Mouse (Mus musculus) limb, embryonic 14.5 days (tissue): ENCODE results near the gene Gjc1. TPM values are rescaled to one million over a fixed set of nuclear protein-coding genes. Genes with fewer than 3 reads are reported as not detected.

ENCODE experiments used
- ATAC-seq: fragments of 200-750 bp; cut with Nextera tagmentation; 2 replicates; pipeline ENCODE4 v1.8.0; 2017; ENCODE audit warnings: low read depth, moderate number of reproducible peaks, moderate TSS enrichment; ENCODE audit not compliant: low FRiP score
- DNase-seq: peaks from one replicate; pipeline ENCODE4 v3.0.0-alpha.2; 2015; ENCODE audit warnings: low spot score
- H3K27ac ChIP-seq: fragments of 300-500 bp; sonication (generic); replicated peaks from 2 replicates; pipeline ENCODE4 v1.5.1; 2014; ENCODE audit warnings: low read depth, mild to moderate bottlenecking, low read length, moderate library complexity, mixed read lengths
- H3K27me3 ChIP-seq: fragments of 300-500 bp; sonication (generic); 2 replicates; pipeline ENCODE4 v1.6.1; 2014; ENCODE audit warnings: low read length, mixed read lengths; ENCODE audit not compliant: control insufficient read depth, insufficient read depth
- H3K36me3 ChIP-seq: fragments of 300-500 bp; sonication (generic); 2 replicates; pipeline ENCODE4 v1.6.1; 2014; ENCODE audit warnings: mild to moderate bottlenecking, low read length, moderate library complexity, mixed read lengths; ENCODE audit not compliant: control insufficient read depth, insufficient read depth
- H3K4me1 ChIP-seq: fragments of 300-500 bp; sonication (generic); 2 replicates; pipeline ENCODE4 v1.6.1; 2014; ENCODE audit warnings: antibody characterized with exemption, low read length, mixed read lengths; ENCODE audit not compliant: control insufficient read depth, insufficient read depth
- H3K4me2 ChIP-seq: fragments of 300-500 bp; sonication (generic); replicated peaks from 2 replicates; pipeline ENCODE4 v1.6.1; 2014; ENCODE audit warnings: low read depth, mild to moderate bottlenecking, low read length, moderate library complexity; ENCODE audit not compliant: severe bottlenecking
- H3K4me3 ChIP-seq: fragments of 300-500 bp; sonication (generic); replicated peaks from 2 replicates; pipeline ENCODE4 v1.5.1; 2014; ENCODE audit warnings: low read length
- H3K9ac ChIP-seq: fragments of 300-500 bp; sonication (generic); 2 replicates; pipeline ENCODE4 v1.6.1; 2014; ENCODE audit warnings: mild to moderate bottlenecking, low read depth, low read length, moderate library complexity; ENCODE audit not compliant: severe bottlenecking
- H3K9me3 ChIP-seq: fragments of 300-500 bp; sonication (generic); 2 replicates; pipeline ENCODE4 v1.6.1; 2016; ENCODE audit warnings: low read length; ENCODE audit not compliant: control insufficient read depth
- POLR2A ChIP-seq: fragments of 200-500 bp; IDR thresholded peaks from 2 replicates; pipeline ENCODE4 v1.8.0; 2012; ENCODE audit warnings: inconsistent platforms, mild to moderate bottlenecking, moderate library complexity, borderline replicate concordance; ENCODE audit not compliant: insufficient read depth, insufficient read length; ENCODE audit errors: extremely low read depth
- WGBS: fragments of 180-500 bp; shearing (Covaris S2); extraction: QIAGEN DNeasy Blood & Tissue Kit; methylation state at CpG from one replicate; pipeline ENCODE4 v1.1.7; 2014; 5-methylcytosine and 5-hydroxymethylcytosine counted together
- polyA plus RNA-seq, 2 experiments: library from polyadenylated mRNA; depleted of rRNA in 1 of 2; stranded (reverse) in 1 of 2; unstranded in 1 of 2; fragments of >200 nt; fragmentation: Nextera tagmentation in 1 of 2; extraction: Ambion mirVana in 1 of 2; gene quantifications; 2 replicates each; pipeline versions ENCODE4 v1.2.1 to v1.2.3; 2012 to 2014

Gene Gjc1
- polyA plus RNA-seq, 2 experiments = 59.6 to 80.0 TPM

DNA sequence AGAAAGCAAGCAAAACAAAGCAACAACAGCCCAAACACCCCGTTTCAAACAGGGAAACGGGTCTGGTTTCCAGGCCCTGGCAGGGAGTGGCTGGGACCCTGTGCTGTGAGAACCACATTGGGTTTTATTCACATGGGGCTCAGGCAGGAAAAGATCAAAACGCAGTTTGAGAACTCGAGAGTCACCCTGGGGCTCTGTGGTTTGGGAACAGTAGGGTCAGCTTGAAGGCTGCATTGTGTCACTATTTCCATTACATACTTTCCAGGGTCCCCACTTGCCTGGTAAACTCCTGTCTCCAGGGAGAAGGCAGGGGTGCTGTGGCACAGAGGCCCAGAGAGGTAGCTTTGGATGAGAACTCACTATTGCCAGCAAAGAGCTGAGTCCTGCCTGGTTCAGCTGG lies 7.6 kb upstream of the Gjc1 start:
- DNase-seq = no peak
- WGBS = 41% methylated on average over 4 of the region's 4 CpGs
- Histone ChIP-seq H3K4me3 (no peak overlapping the region), H3K27ac (no peak overlapping the region), H3K27me3 (no peaks in the 10 kb centered on the region), H3K36me3 (no peaks in the 10 kb centered on the region), H3K4me2 (no peak overlapping the region), H3K4me1 (no peaks in the 10 kb centered on the region), H3K9ac (no peak overlapping the region), H3K9me3 (no peaks in the 10 kb centered on the region)
- TF ChIP-seq POLR2A = no peak
- no peak for ATAC-seq

- Histone ChIP-seq H3K27me3 (no peaks in the 10 kb centered on the region), H3K36me3 (no peaks in the 10 kb centered on the region), H3K4me3 (no peak overlapping the region), H3K4me1 (no peaks in the 10 kb centered on the region), H3K4me2 (no peak overlapping the region), H3K9me3 (no peaks in the 10 kb centered on the region), H3K27ac (no peak overlapping the region), H3K9ac (no peak overlapping the region)
- no peak for ATAC-seq
- no peak for TF ChIP-seq POLR2A
- WGBS = 74% methylated on average over 2 of the region's 2 CpGs
- no peak for DNase-seq
Observed at GRCm38 (mm10) chr11:102826476-102826875, 7.0 kb upstream of the Gjc1 start.

- no peaks in the 10 kb centered on the region for H3K36me3 ChIP-seq
- no peak for ATAC-seq
- peaks cover 14% of the 10 kb centered on the region for H3K4me1 ChIP-seq
- no peaks in the 10 kb centered on the region for H3K9me3 ChIP-seq
- H3K27me3 ChIP-seq = no peaks in the 10 kb centered on the region
- no peak overlapping the region for H3K27ac ChIP-seq
- TF ChIP-seq POLR2A = no peak
- no peak for DNase-seq
- WGBS = 51% methylated on average over 6 of the region's 6 CpGs
- H3K9ac ChIP-seq = no peak overlapping the region
- H3K4me2 ChIP-seq = no peak overlapping the region
- no peak overlapping the region for H3K4me3 ChIP-seq
Observed at GRCm38 (mm10) chr11:102821231-102821630, 1.7 kb upstream of the Gjc1 start.

DNA sequence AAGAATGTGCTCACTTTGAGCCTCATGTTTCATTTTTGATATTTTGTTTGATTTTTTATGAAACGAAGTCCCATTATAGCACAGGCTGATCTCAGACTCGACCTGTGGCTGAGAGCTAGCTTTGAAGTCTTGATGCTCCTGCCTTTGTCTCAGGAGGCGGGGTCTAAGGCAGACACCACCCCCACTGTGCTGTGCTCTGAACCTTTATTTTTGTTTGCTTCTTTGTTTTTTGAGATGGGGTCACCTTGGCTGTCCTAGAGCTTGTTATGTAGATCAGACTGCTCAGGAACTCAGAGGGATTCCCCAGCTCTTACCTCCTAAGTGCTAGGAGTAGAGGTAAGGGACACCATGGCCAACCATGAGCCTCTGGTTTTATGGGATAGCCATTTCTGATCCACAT lies 932 bp upstream of the Gjc1 start:
- no peak for TF ChIP-seq POLR2A
- H3K4me3 ChIP-seq = no peak overlapping the region
- no peak for ATAC-seq

GRCm38 (mm10) chr11:102819783-102820385 lies 384 bp upstream of the Gjc1 start:
- Histone ChIP-seq H3K4me2 (peak overlapping the region; percentile 78), H3K9ac (peak overlapping the region; percentile 99), H3K4me1 (peaks cover 24% of the 10 kb centered on the region), H3K9me3 (no peaks in the 10 kb centered on the region), H3K4me3 (peak overlapping the region; percentile 85), H3K27ac (peak overlapping the region; percentile 99), H3K36me3 (no peaks in the 10 kb centered on the region), H3K27me3 (no peaks in the 10 kb centered on the region)
- ATAC-seq = no peak; the same call in 1 of the 2 replicates
- no peak for TF ChIP-seq POLR2A
- no peak for DNase-seq
- 2% methylated on average over 14 of the region's 14 CpGs for WGBS

More for the DNA sequence above, 932 bp upstream of the Gjc1 start:
- peaks cover 21% of the 10 kb centered on the region for H3K4me1 ChIP-seq
- H3K36me3 ChIP-seq = no peaks in the 10 kb centered on the region
- no peaks in the 10 kb centered on the region for H3K27me3 ChIP-seq
- no peak overlapping the region for H3K27ac ChIP-seq
- no peak overlapping the region for H3K4me2 ChIP-seq
- H3K9ac ChIP-seq = no peak overlapping the region
- no peaks in the 10 kb centered on the region for H3K9me3 ChIP-seq
- WGBS = 10% methylated on average over 3 of the region's 3 CpGs
- DNase-seq = no peak
